Mouse (Mus musculus) regulatory T cell (primary cell): ENCODE results near the gene Gm20822.
"Not testable (repeated sequence)": the region's sequence is repeated elsewhere in the genome, so short reads cannot be mapped to it uniquely, and the experiment has no call there.

Experiments
- in situ Hi-C: fragments of 300-600 bp; cut with MboI, MseI; formaldehyde crosslinking; loops from one replicate; pipeline ENCODE4 v1.15.1; 2025; ENCODE audit warnings: high pct_unique_total_duplicates

Gm20822 gene

DNA sequence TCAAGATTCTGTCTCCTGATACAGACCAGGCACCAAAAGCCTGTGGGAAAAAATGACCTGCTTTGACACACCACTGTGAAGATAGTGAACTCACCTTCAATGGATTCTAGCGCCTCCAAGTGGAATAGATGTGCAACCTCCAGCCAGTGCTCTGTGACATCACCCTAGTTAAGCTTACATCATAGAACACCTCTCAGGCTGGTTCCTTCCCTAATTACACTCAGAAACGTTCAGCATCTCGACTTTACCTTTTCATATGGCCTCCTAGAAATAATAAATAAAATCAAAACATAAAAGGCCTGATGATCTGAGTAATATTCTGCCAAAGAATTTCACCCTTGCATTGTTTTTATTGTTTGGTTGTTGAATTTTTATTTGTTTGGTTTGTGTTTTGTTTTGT lies at the start of gene Gm20822:
Gene Gm20822 (minus strand): TSS at position 101 of the 400 bp plus-strand sequence.
- in situ Hi-C loops: not testable (repeated sequence)
